Mouse (Mus musculus) ovary, postnatal 36 days (tissue): ENCODE results near the gene Gfy.
A peak's percentile ranks its signal among the peaks of the same experiment; 100 is the strongest.

ENCODE experiments used
- DNase-seq: peaks from one replicate; pipeline ENCODE4 v3.0.0; 2022; ENCODE audit warnings: low spot score, mixed read lengths

Gfy gene

GRCm38 (mm10) chr7:45179469-45179868 is at the start of gene Gfy:
Gene Gfy (minus strand): TSS chr7:45179569.
- no peak for DNase-seq

- DNase-seq: no peak
Observed at GRCm38 (mm10) chr7:45229046-45229445, 49.7 kb upstream of the Gfy start.

- no peak for DNase-seq
Observed at GRCm38 (mm10) chr7:45228548-45228947, 49.2 kb upstream of the Gfy start.

- no peak for DNase-seq
Observed at GRCm38 (mm10) chr7:45226421-45226820, 47.1 kb upstream of the Gfy start.

- no peak for DNase-seq
Observed at GRCm38 (mm10) chr7:45224826-45225225, 45.5 kb upstream of the Gfy start.

GRCm38 (mm10) chr7:45221680-45222079 is 42.3 kb upstream of the Gfy start:
- DNase-seq: no peak

- DNase-seq: peak; percentile 77
Observed at GRCm38 (mm10) chr7:45216442-45217183, 37.2 kb upstream of the Gfy start.

GRCm38 (mm10) chr7:45215673-45216441 is 36.5 kb upstream of the Gfy start, which contains the start of gene Tead2:
Gene Tead2 (plus strand): TSS chr7:45215753.
- peak; percentile 74 for DNase-seq

GRCm38 (mm10) chr7:45213708-45214107 is 34.3 kb upstream of the Gfy start:
- no peak for DNase-seq

- no peak for DNase-seq
Observed at GRCm38 (mm10) chr7:45212356-45212755, 33.0 kb upstream of the Gfy start.

GRCm38 (mm10) chr7:45211851-45212251 is 32.5 kb upstream of the Gfy start, which contains the start of gene Dkkl1:
Gene Dkkl1 (minus strand): TSS chr7:45212147.
- no peak for DNase-seq

- DNase-seq: no peak
Observed at GRCm38 (mm10) chr7:45211070-45211469, 31.7 kb upstream of the Gfy start.

GRCm38 (mm10) chr7:45208260-45208659 is 28.9 kb upstream of the Gfy start:
- DNase-seq: no peak

GRCm38 (mm10) chr7:45204380-45205143 is 25.2 kb upstream of the Gfy start, which contains the start of gene Ccdc155:
Gene Ccdc155 (minus strand): TSS chr7:45204892.
- peak; percentile 88 for DNase-seq

GRCm38 (mm10) chr7:45202654-45203053 is 23.3 kb upstream of the Gfy start:
- no peak for DNase-seq

GRCm38 (mm10) chr7:45198961-45199360 is 19.6 kb upstream of the Gfy start:
- DNase-seq: no peak

GRCm38 (mm10) chr7:45198435-45198834 is 19.1 kb upstream of the Gfy start:
- peak; percentile 73 for DNase-seq

GRCm38 (mm10) chr7:45196994-45197393 is 17.6 kb upstream of the Gfy start:
- DNase-seq: no peak

- no peak for DNase-seq
Observed at GRCm38 (mm10) chr7:45196176-45196535, 16.8 kb upstream of the Gfy start.

GRCm38 (mm10) chr7:45195341-45196175 is 16.2 kb upstream of the Gfy start:
- no peak for DNase-seq
